8 mouse cellular contexts compared by ENCODE assay signal in genomic region chr1:195241496-195241895, GRCm38 (mm10).
A peak's percentile ranks its signal among the peaks of the same experiment; 100 is the strongest.
DNase-seq lines count a peak whose midpoint lies in the region; ATAC-seq and TF ChIP-seq lines count a peak whose summit lies in the region.

No protein-coding gene starts in this region.

- no peak overlapping the region for H3K27ac ChIP-seq in forebrain, embryonic 10.5 days
- no peak overlapping the region for H3K27ac ChIP-seq in forebrain, embryonic 12.5 days
- H3K27ac ChIP-seq in heart, adult 2 months, result no peak overlapping the region
- H3K27ac ChIP-seq in midbrain, postnatal 0 days (ENCODE audit: low read depth, low read length), result no peak overlapping the region

- no peak for TF ChIP-seq EP300 in heart, adult 2 months (IDR thresholded peaks at IDR 0.05; ENCODE audit: insufficient read depth, low read depth, low read length)

- peak; percentile 100 for DNase-seq in forebrain, embryonic 10.5 days (ENCODE audit: extremely low spot score, low spot score)
- DNase-seq in Muller cell, postnatal 12 days (ENCODE audit: inconsistent ontology term), result peak; percentile 100
- peak; percentile 87 for DNase-seq in cerebellum, adult 9-11 months
- DNase-seq in heart, adult 2 months, result peak; percentile 93 to 99
- peak; percentile 100 for DNase-seq in layer of hippocampus, postnatal 25 days (ENCODE audit: extremely low spot score in 1 of 2, low spot score in 1 of 2)
- DNase-seq in midbrain, postnatal 0 days (ENCODE audit: low spot score), result peak; percentile 99
- peak; percentile 100 for DNase-seq in testis, postnatal 10 days (ENCODE audit: low spot score)

- H3K4me1 ChIP-seq in forebrain, embryonic 10.5 days, result no peaks in the 10 kb centered on the region
- H3K4me1 ChIP-seq in forebrain, embryonic 12.5 days, result no peaks in the 10 kb centered on the region
- H3K4me1 ChIP-seq in heart, adult 2 months (ENCODE audit: control insufficient read depth, insufficient read depth, low read length), result no peaks in the 10 kb centered on the region
- H3K4me1 ChIP-seq in midbrain, postnatal 0 days (ENCODE audit: insufficient read depth, low read length), result no peaks in the 10 kb centered on the region

- H3K9me3 ChIP-seq in forebrain, embryonic 10.5 days, result no peaks in the 10 kb centered on the region
- H3K9me3 ChIP-seq in forebrain, embryonic 12.5 days, result no peaks in the 10 kb centered on the region
- no peaks in the 10 kb centered on the region for H3K9me3 ChIP-seq in midbrain, postnatal 0 days (ENCODE audit: low read length)

- no peaks in the 10 kb centered on the region for H3K36me3 ChIP-seq in forebrain, embryonic 10.5 days (replicated peaks)
- H3K36me3 ChIP-seq in forebrain, embryonic 12.5 days (replicated peaks), result no peaks in the 10 kb centered on the region
- no peaks in the 10 kb centered on the region for H3K36me3 ChIP-seq in heart, adult 2 months (ENCODE audit: control insufficient read depth, insufficient read depth, low read length)
- H3K36me3 ChIP-seq in midbrain, postnatal 0 days (ENCODE audit: insufficient read depth, low read length), result no peaks in the 10 kb centered on the region

- no peak for TF ChIP-seq POLR2A in heart, adult 2 months (IDR thresholded peaks at IDR 0.05; ENCODE audit: insufficient read depth, low read depth, low read length)

- intact Hi-C loops in heart, adult 2 months (cut with DNase I), result no loop called here

- no peaks in the 10 kb centered on the region for H3K79me2 ChIP-seq in heart, adult 2 months (replicated peaks; ENCODE audit: control insufficient read depth, insufficient read depth, low read length)

- no peaks in the 10 kb centered on the region for H3K27me3 ChIP-seq in forebrain, embryonic 10.5 days (ENCODE audit: poor library complexity, severe bottlenecking)
- no peaks in the 10 kb centered on the region for H3K27me3 ChIP-seq in forebrain, embryonic 12.5 days
- no peaks in the 10 kb centered on the region for H3K27me3 ChIP-seq in heart, adult 2 months (ENCODE audit: control insufficient read depth, insufficient read depth, low read length)
- no peaks in the 10 kb centered on the region for H3K27me3 ChIP-seq in midbrain, postnatal 0 days (ENCODE audit: insufficient read depth, low read length)

- H3K9ac ChIP-seq in forebrain, embryonic 12.5 days, result no peak overlapping the region
- H3K9ac ChIP-seq in heart, adult 2 months (ENCODE audit: low read depth, low read length), result no peak overlapping the region
- no peak overlapping the region for H3K9ac ChIP-seq in midbrain, postnatal 0 days (replicated peaks; ENCODE audit: low read length, poor library complexity, severe bottlenecking)

- H3K4me3 ChIP-seq in forebrain, embryonic 10.5 days, result no peak overlapping the region
- no peak overlapping the region for H3K4me3 ChIP-seq in forebrain, embryonic 12.5 days (replicated peaks)
- no peak overlapping the region for H3K4me3 ChIP-seq in heart, adult 2 months
- H3K4me3 ChIP-seq in midbrain, postnatal 0 days (ENCODE audit: low read depth, low read length), result no peak overlapping the region

- no peak for ATAC-seq in forebrain, embryonic 12.5 days (ENCODE audit: low FRiP score)
- ATAC-seq in midbrain, postnatal 0 days (ENCODE audit: low FRiP score), result no peak

- 6% methylated on average over 30 of the region's 30 CpGs for WGBS in forebrain, embryonic 10.5 days
- 6% methylated on average over 30 of the region's 30 CpGs for whole genome bisulfite sequencing in forebrain, embryonic 12.5 days
- WGBS in heart, adult 2 months, result 2% methylated on average over 30 of the region's 30 CpGs
- WGBS in midbrain, postnatal 0 days, result 8% methylated on average over 30 of the region's 30 CpGs

- H3K4me2 ChIP-seq in forebrain, embryonic 12.5 days, result no peak overlapping the region
- no peak overlapping the region for H3K4me2 ChIP-seq in midbrain, postnatal 0 days (ENCODE audit: low read depth, low read length, poor library complexity, severe bottlenecking)

- TF ChIP-seq CTCF in heart, adult 2 months (IDR thresholded peaks at IDR 0.05), result no peak
- no peak for TF ChIP-seq CTCF in midbrain, postnatal 0 days (IDR thresholded peaks at IDR 0.05)
